ENCODE assay signal across 9 mouse cellular contexts in genomic region chr6:16978206-16978505, GRCm38 (mm10).
DNase-seq lines count a peak whose midpoint lies in the region; ATAC-seq and TF ChIP-seq lines count a peak whose summit lies in the region.
"Had no signal": no experiment of that assay in that cellular context is flagged by ENCODE, and none has a peak within 500 bp of the region (broad histone marks: within the 10 kb centered on the region; RNA-seq: fewer than 3 reads in every experiment).

No protein-coding gene starts in this region.

- TF ChIP-seq POLR2A in heart, adult 2 months (IDR thresholded peaks at IDR 0.05; ENCODE audit: insufficient read depth, low read depth, low read length) = no peak

- no peak overlapping the region for H3K4me3 ChIP-seq in heart, adult 2 months
- H3K4me3 ChIP-seq in heart, embryonic 10.5 days = no peak overlapping the region
- no peak overlapping the region for H3K4me3 ChIP-seq in midbrain, embryonic 14.5 days (replicated peaks; ENCODE audit: low read depth, low read length)
- no peak overlapping the region for H3K4me3 ChIP-seq in midbrain, embryonic 13.5 days (replicated peaks)
- H3K4me3 ChIP-seq in neural tube, embryonic 11.5 days (ENCODE audit: low read depth, low read length) = no peak overlapping the region
- H3K4me3 ChIP-seq: embryonic facial prominence, embryonic 12.5 days had no signal

- no peaks in the 10 kb centered on the region for H3K79me2 ChIP-seq in heart, adult 2 months (replicated peaks; ENCODE audit: control insufficient read depth, insufficient read depth, low read length)

- H3K36me3 ChIP-seq in heart, adult 2 months (ENCODE audit: control insufficient read depth, insufficient read depth, low read length) = no peaks in the 10 kb centered on the region
- no peaks in the 10 kb centered on the region for H3K36me3 ChIP-seq in heart, embryonic 10.5 days
- no peaks in the 10 kb centered on the region for H3K36me3 ChIP-seq in midbrain, embryonic 14.5 days (ENCODE audit: control insufficient read depth, insufficient read depth, low read length)
- no peaks in the 10 kb centered on the region for H3K36me3 ChIP-seq in midbrain, embryonic 13.5 days
- no peaks in the 10 kb centered on the region for H3K36me3 ChIP-seq in neural tube, embryonic 11.5 days (ENCODE audit: control insufficient read depth, insufficient read depth, low read length)
- H3K36me3 ChIP-seq: embryonic facial prominence, embryonic 12.5 days had no signal

- H3K4me1 ChIP-seq in heart, adult 2 months (ENCODE audit: control insufficient read depth, insufficient read depth, low read length) = no peaks in the 10 kb centered on the region
- no peaks in the 10 kb centered on the region for H3K4me1 ChIP-seq in heart, embryonic 10.5 days
- peaks cover 5% of the 10 kb centered on the region; the same call in 1 of the 2 replicates for H3K4me1 ChIP-seq in midbrain, embryonic 14.5 days (ENCODE audit: control insufficient read depth, insufficient read depth, low read length)
- H3K4me1 ChIP-seq in midbrain, embryonic 13.5 days (replicated peaks) = peaks cover 4% of the 10 kb centered on the region; the same call in 1 of the 2 replicates
- H3K4me1 ChIP-seq in neural tube, embryonic 11.5 days (ENCODE audit: control insufficient read depth, insufficient read depth, low read length) = no peaks in the 10 kb centered on the region
- H3K4me1 ChIP-seq: embryonic facial prominence, embryonic 12.5 days had no signal

- intact Hi-C loops in heart, adult 2 months (cut with DNase I) = no loop called here

- TF ChIP-seq EP300 in heart, adult 2 months (IDR thresholded peaks at IDR 0.05; ENCODE audit: insufficient read depth, low read depth, low read length) = no peak

- H3K27ac ChIP-seq in heart, adult 2 months = no peak overlapping the region
- no peak overlapping the region for H3K27ac ChIP-seq in heart, embryonic 10.5 days
- H3K27ac ChIP-seq in midbrain, embryonic 14.5 days (replicated peaks; ENCODE audit: low read depth, low read length) = no peak overlapping the region
- H3K27ac ChIP-seq in midbrain, embryonic 13.5 days = no peak overlapping the region
- no peak overlapping the region for H3K27ac ChIP-seq in neural tube, embryonic 11.5 days (ENCODE audit: low read depth, low read length)
- H3K27ac ChIP-seq: embryonic facial prominence, embryonic 12.5 days had no signal

- DNase-seq in heart, adult 2 months = no peak
- DNase-seq in heart, embryonic 10.5 days (ENCODE audit: low spot score) = no peak
- DNase-seq in midbrain, embryonic 14.5 days = peak; percentile 89
- DNase-seq in R1 (ENCODE audit: low read depth, low spot score) = peak; percentile 49
- DNase-seq in forelimb bud, embryonic 11.5 days (ENCODE audit: low read depth, low spot score) = peak; percentile 40
- peak; percentile 31 for DNase-seq in neural tube, embryonic 11.5 days (ENCODE audit: low spot score)
- no peak for DNase-seq in frontal cortex, postnatal 10 days (ENCODE audit: low spot score in 2 of 2)

- H3K27me3 ChIP-seq in heart, adult 2 months (ENCODE audit: control insufficient read depth, insufficient read depth, low read length) = 0 out of 2 replicates have a peak, but pooled peaks cover 1% of the 10 kb centered on the region
- no peaks in the 10 kb centered on the region for H3K27me3 ChIP-seq in heart, embryonic 10.5 days (ENCODE audit: insufficient read depth, poor library complexity, severe bottlenecking)
- H3K27me3 ChIP-seq in midbrain, embryonic 14.5 days (ENCODE audit: control insufficient read depth, insufficient read depth, low read length) = no peaks in the 10 kb centered on the region
- 0 out of 2 replicates have a peak, but pooled peaks cover 6% of the 10 kb centered on the region for H3K27me3 ChIP-seq in midbrain, embryonic 13.5 days
- H3K27me3 ChIP-seq in neural tube, embryonic 11.5 days (ENCODE audit: control insufficient read depth, insufficient read depth, low read length) = no peaks in the 10 kb centered on the region
- H3K27me3 ChIP-seq: embryonic facial prominence, embryonic 12.5 days had no signal

- no peak for ATAC-seq in midbrain, embryonic 14.5 days (ENCODE audit: low FRiP score, low TSS enrichment)
- no peak for ATAC-seq in midbrain, embryonic 13.5 days
- ATAC-seq in neural tube, embryonic 11.5 days (ENCODE audit: insufficient read depth, low FRiP score, low TSS enrichment) = no peak

- TF ChIP-seq CTCF in heart, adult 2 months (IDR thresholded peaks at IDR 0.05) = peak; percentile 88

- no peak overlapping the region for H3K9ac ChIP-seq in heart, adult 2 months (ENCODE audit: low read depth, low read length)
- H3K9ac ChIP-seq in midbrain, embryonic 14.5 days (replicated peaks; ENCODE audit: low read length) = no peak overlapping the region
- H3K9ac ChIP-seq in midbrain, embryonic 13.5 days (replicated peaks) = no peak overlapping the region
- no peak overlapping the region for H3K9ac ChIP-seq in neural tube, embryonic 11.5 days (ENCODE audit: low read length)
- H3K9ac ChIP-seq: embryonic facial prominence, embryonic 12.5 days had no signal

- WGBS in heart, adult 2 months = 19% methylated on average over 3 of the region's 3 CpGs
- 29% methylated on average over 3 of the region's 3 CpGs for WGBS in heart, embryonic 10.5 days
- WGBS in midbrain, embryonic 14.5 days = 26% methylated on average over 3 of the region's 3 CpGs
- WGBS in midbrain, embryonic 13.5 days = 27% methylated on average over 3 of the region's 3 CpGs
- WGBS in neural tube, embryonic 11.5 days = 32% methylated on average over 3 of the region's 3 CpGs

- H3K4me2 ChIP-seq in midbrain, embryonic 14.5 days (ENCODE audit: low read length) = no peak overlapping the region
- no peak overlapping the region for H3K4me2 ChIP-seq in midbrain, embryonic 13.5 days (replicated peaks)
- H3K4me2 ChIP-seq in neural tube, embryonic 11.5 days (ENCODE audit: low read depth) = no peak overlapping the region
- H3K4me2 ChIP-seq: embryonic facial prominence, embryonic 12.5 days had no signal

- H3K9me3 ChIP-seq in heart, embryonic 10.5 days = no peaks in the 10 kb centered on the region
- H3K9me3 ChIP-seq in midbrain, embryonic 14.5 days (ENCODE audit: control insufficient read depth, low read length) = no peaks in the 10 kb centered on the region
- no peaks in the 10 kb centered on the region for H3K9me3 ChIP-seq in midbrain, embryonic 13.5 days
- H3K9me3 ChIP-seq in neural tube, embryonic 11.5 days (ENCODE audit: control insufficient read depth, low read length) = no peaks in the 10 kb centered on the region
- H3K9me3 ChIP-seq: embryonic facial prominence, embryonic 12.5 days had no signal

Comparison
In these comparisons a context has a peak if more than half of its experiments do, and no peak if none do; other contexts are left out.
1. DNase-seq: peak in midbrain, embryonic 14.5 days (single experiment), R1 (single experiment), forelimb bud, embryonic 11.5 days (single experiment) and neural tube, embryonic 11.5 days (single experiment); none in heart, adult 2 months (0 of 2), heart, embryonic 10.5 days (single experiment) and frontal cortex, postnatal 10 days (0 of 2).